Mouse (Mus musculus) brain, embryonic 14.5 days (tissue): ENCODE results near the gene Wars2. TPM values are rescaled to one million over a fixed set of nuclear protein-coding genes. Genes with fewer than 3 reads are reported as not detected.
A peak's percentile ranks its signal among the peaks of the same experiment; 100 is the strongest.

ENCODE experiments used
- DNase-seq: peaks from one replicate; pipeline ENCODE4 v3.0.0-alpha.2; 2011; ENCODE audit warnings: low read depth
- CTCF ChIP-seq: fragments of 200-500 bp; IDR thresholded peaks from 2 replicates; pipeline ENCODE4 v1.5.1; 2012; ENCODE audit warnings: inconsistent platforms, mild to moderate bottlenecking, moderate library complexity, borderline replicate concordance; ENCODE audit not compliant: insufficient read depth, insufficient read length; ENCODE audit errors: extremely low read depth
- POLR2A ChIP-seq: fragments of 200-500 bp; IDR thresholded peaks from 2 replicates; pipeline ENCODE4 v1.6.1; 2012; ENCODE audit warnings: mild to moderate bottlenecking, inconsistent platforms, borderline replicate concordance; ENCODE audit not compliant: poor library complexity, insufficient read depth, insufficient read length, severe bottlenecking; ENCODE audit errors: extremely low read depth
- polyA plus RNA-seq: library from polyadenylated mRNA; depleted of rRNA; stranded (reverse); fragments of >200 nt; gene quantifications from 2 replicates; pipeline ENCODE4 v1.2.3, GENCODE M21; 2012

Wars2 gene
- polyA plus RNA-seq, 1 experiment: 5.6 TPM

DNA sequence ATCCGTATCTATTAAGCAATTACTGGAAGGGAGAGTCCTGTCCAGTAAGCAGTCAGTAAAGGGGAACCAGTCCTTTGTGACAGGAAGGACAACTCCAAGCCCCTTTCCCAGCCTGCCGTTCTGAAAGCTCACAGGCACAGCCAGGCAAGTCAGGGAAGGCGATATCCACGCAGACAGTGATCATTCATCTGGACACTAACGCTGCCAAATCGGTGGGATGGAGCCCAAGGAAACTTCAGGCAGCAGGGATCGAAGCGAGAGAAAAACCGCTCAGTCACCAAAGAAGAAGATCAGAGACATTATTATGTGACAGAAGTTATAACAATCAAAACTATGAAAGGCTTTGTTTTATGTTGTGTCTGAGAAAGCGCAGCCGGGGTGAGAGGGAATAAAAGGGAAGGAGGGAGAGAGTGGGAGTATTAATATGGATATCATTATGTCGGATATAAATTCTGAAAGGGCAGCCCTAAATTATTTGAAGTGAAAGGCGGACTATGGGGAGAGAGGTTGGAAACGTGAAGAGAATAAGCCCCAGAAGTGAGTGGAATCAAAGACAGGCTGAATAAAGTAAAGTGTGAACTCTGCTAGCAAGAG, 70.3 kb downstream of the Wars2 start:
- peak; percentile 38 for DNase-seq
- TF ChIP-seq POLR2A: no peak
- no peak for TF ChIP-seq CTCF

DNA sequence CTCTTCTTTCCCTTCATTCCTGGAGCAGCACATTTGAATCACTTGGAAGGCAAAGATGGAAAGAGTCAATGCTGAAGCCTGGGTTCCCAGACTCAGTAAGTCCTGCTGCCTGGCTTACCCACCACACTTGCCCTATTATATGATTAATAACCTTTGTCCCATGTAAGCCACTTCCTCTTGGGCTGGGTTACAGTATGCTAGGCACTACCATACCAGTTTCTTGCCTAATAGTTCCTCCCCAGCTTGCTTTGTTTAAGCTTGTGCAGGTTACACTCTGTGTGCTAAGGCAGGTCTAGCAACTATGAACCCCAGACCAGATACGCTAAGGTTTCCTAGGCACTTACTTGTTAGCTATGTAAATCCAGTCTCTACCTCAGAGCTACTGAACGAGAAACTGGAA, 86.9 kb downstream of the Wars2 start:
- TF ChIP-seq POLR2A: no peak
- TF ChIP-seq CTCF: no peak
- DNase-seq: no peak

DNA sequence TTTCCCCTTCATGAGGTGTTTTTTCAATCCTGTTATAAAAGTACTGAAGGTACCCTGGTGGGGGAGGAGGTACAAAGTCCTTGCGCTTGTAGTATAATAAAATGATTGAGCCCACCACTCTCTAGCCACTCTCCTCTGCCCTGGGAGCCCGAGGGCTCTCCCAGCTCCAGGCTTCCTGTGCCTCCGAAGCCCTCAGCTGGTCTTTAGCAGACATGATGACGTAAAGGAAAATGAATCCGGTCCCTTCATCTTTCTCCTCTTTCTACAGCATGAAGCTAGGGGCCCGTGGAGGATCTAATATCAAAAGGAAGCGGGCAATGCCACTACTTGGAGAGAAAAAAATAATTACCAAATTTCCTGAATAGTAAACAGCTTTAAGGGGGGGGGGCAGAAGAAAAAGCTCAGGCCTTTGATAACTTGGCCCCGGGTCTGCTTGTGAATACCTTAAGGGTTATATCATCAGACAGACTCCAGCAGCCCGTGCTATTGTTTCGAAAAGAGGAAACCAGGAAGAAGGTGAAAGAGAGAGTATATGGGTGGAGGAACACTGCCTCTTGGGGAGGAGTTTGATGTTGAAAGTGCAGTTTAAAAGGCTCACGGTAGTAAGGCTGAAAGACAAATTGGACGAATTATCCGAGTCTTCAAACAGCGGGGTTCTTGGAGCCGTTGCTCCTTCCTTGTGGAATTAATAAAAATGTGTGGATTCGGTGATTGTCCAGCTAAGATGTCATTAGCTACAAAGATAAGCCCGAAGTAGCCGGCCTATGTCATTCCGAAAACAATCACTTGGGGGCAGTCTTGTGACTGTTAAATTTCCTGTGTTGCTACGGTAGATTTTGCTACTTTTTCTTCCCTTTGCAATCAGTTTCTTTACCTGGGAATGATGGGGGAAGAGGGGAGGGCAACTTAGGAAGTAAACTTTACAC, 92.8 kb downstream of the Wars2 start:
- TF ChIP-seq POLR2A: no peak
- TF ChIP-seq CTCF: peak; percentile 62; the same call in 1 of the 2 replicates
- DNase-seq: peak; percentile 74

DNA sequence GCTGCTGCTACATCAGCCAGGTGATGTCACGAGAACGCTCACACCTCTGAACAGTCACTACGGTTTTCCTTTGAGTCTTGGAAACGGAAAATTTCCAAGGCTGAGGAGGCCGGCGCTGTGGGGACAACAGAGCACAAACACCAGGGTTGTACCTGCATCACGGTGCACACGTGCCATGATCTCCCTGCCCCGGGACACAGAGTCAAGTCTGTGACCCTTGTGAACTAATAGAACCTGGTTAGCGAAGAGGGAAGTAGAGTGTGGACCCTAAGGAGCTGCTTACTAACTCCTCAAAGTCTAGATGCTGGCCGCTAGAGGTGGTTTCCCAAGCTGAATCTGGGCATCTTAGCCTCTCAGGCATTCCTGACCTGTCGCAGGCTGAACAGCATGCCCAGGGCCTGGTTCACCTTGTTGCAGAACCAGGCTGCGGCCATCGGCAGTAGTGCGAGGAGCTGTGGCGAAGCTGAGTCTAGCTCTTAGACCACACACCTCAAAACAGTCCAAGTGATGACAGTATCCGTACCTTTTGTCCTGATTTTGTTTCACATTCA, 93.5 kb downstream of the Wars2 start:
- TF ChIP-seq CTCF: no peak
- TF ChIP-seq POLR2A: no peak
- DNase-seq: no peak

DNA sequence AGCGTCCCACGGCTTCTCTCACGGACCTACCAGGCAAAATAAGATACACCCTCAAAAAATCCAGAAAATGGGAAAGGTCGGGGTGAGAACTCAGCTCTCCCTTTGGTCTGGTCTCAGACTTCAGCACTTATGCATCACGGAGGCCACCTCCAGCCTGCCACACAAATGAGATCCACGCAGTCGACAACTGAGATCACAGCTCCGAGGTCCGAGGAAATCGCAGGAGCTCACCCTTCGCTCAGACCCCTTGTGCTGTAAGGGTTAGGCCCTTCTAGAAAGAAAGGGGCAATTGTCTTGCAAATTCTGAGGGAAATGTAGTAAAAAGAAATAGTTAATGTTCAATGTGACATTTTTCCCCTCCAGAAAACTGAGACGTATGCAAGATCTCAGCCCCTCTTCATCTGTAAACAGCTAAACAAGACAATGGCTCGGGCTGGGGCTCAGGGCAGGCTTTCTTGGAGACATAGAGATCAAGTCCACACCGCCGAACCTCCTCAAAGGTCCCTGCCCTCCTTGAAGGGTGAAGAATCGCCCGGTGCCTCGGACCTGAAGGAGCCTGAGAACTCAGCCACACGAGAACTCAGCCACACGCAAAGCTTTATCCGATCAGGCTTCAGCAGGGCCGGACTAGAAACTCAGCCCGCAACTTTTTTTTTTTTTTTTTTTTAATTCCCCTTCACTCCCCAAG, 94.4 kb downstream of the Wars2 start:
- peak; percentile 27 for DNase-seq
- TF ChIP-seq CTCF (no peak), POLR2A (no peak)

DNA sequence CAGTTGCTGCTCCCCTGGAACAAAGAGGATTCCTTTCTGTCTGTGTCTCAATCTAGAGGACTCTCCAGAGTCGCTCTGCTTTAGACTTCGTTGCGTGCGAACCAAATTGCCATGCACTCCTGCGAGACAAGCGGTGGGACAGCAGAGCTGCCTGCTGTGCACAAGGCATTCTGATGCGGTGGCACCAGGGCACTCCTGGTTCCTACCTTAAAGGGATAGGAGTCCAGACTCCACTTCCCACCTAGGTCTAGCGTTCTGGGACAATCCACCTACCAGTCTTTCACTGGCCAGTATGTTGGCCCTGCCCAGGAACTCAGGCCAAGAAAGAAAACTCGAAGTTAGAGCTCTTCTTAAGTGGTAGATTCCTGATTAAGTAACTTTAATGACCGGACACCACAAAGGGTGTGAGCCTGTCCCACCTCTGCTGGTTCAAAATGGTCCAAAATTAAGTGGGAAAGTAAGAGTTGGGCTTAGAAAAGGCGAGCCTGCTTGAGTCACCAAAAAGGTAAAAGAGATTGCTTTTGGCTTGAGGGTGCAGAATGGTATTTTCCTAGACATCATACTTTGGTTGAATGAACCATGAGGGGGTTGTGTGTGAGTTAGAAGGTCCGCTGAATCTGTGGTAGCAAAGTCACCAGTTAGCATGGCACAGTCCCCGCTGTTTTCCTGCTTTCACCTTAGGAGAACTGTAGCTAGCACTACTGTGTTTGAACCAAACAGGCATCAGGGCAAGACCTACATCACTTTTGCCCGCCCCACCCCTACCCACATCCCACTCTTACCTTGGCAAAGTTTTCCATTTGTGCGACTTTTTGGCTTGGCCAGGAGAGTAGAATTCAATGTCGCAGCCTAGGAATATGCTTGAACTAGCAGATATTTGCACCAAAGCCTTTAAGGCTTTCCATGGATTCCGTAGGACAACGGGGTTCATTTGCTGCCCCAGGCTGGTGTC, 95.2 kb downstream of the Wars2 start:
- peak; percentile 19 for DNase-seq
- TF ChIP-seq POLR2A (no peak), CTCF (no peak)

DNA sequence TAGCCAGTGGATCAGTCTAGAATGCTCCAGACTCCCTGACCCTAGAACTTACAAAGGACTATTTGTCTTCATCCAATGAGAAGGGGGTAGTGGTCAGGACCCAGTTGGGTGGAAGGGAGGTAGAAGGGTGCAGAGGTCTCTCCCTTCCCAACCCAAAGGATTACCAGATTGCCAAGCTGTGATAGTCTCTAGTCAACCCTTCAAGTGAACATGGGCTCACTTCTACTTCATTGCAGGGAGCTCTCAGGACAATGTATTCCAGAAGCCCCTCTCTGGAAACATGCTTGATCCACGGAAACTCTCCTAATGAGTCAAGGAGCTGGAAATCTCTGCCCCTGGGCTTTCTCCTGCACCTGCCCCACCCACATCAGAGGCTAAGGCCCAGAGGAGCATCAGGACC, 97.8 kb downstream of the Wars2 start:
- DNase-seq: no peak
- no peak for TF ChIP-seq POLR2A
- no peak for TF ChIP-seq CTCF

DNA sequence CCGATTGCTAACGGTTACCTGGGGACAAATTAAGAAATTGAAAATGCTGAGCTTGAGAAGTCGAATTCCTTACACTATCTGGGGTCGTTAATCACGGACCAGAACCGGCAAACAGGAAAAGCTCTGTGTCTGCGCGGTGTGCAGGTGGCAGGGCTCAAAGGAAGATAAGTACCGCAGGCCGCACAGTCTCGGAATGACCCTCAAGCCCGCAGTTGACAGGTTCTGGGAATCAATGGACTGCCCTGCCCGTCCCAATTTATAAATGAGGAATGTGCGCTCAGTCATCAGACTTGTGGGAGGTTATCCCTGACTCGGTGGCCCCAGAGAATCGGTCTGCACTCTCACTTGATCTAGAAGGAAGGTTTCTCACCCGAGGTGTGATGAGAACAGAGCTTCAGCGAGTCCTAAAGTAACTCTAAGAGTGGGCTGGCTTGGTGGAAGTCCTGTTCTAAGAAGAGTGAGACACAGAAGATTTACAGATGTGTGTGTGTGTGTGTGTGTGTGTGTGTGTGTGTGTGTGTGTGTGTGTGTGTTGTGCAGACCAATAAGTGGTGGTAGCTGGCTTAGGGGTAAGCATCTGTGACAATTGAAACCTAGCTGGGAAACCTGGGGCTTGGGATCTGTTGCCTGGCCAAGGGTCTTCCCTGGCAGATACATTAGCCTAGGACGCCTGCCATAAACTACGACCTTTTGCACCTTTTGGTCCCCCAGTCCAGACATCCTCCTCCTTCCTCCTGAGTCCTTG, 98.6 kb downstream of the Wars2 start:
- DNase-seq: peak; percentile 3
- TF ChIP-seq POLR2A: no peak
- TF ChIP-seq CTCF: no peak

DNA sequence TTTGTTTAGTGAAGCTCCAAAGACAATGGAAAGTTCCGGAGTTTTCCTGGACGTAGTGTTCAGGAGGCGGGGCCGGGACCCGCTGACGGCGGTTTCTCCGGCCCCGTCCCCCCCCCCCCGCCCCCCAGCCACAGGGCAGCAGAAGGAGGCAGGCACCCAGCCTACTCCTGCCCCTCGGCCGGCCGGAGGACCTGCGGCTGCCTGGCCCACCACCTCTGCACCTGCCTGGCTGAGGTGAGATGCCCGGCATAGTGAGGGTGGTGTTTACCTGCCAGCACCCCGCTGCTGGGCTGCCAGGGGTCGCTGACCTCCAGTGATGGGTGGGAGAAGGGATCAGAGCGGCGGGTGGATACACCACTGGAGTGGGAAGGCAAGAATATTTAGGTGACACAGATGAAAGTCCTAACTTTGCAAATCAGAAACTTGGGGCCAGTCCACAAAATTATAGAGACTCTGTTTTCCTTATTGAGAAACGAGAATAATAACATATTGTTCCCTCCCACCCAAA, 99.4 kb downstream of the Wars2 start, which contains the start of gene Tbx15:
Tbx15 (plus strand) TSS at position 169 of the 508 bp plus-strand sequence.
- no peak for TF ChIP-seq CTCF
- DNase-seq: no peak

DNA sequence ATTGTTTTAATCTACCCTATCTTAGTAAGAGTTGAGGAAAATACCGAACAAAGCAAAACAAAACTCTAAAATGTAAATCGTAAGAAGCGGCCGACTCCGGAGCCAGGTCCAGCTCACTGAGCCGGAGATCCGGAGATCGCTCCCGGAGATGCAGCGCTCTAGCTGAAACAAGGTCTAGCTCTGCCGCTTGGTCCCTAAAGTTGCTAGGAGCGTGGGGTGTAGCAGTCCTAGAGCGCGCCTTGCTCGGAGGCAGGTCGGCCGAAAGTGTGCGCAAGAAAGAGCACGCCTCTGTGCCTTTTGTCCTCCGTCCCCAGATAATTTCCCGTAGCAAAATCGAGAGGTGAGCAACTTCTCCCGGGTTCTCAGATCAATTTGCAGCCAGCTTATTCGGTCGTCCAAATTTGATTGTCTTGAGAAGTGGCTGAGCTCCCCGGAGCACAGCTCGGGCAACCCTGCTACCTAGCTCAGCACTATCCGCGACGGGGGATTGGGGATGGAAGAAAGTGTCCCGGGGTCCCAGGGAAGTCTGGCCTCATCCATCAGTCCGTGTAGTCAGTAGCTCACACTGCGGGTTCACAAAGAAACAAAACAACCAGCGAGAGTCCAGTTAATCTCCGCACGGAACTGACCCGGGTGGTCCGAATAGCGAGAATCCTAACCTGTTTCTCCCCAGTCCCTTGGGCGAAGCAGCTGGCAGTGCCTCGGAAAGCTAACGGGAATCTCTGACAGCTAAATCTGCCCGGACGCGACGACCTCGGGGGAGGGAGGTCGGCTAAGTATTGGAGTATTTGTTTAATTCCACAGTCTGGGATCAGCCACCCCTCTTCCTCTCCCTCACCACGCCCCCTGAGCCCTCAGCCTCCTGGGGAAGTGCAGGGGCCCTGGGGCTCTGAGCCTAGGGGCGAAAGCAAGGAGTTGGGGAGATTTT, 100.2 kb downstream of the Wars2 start:
- peak; percentile 53 for DNase-seq
- TF ChIP-seq CTCF (no peak), POLR2A (no peak)
